Mouse (Mus musculus) kidney, adult 18-20 months (tissue): Measurements from ENCODE around the gene Ube3b.

Source experiments
- DNase-seq: peaks from one replicate; pipeline ENCODE4 v3.0.0; 2021

Ube3b gene

GRCm38 (mm10) chr5:114374409-114375213 is 5.8 kb upstream of the Ube3b start:
- peak; percentile 37 for DNase-seq

DNA sequence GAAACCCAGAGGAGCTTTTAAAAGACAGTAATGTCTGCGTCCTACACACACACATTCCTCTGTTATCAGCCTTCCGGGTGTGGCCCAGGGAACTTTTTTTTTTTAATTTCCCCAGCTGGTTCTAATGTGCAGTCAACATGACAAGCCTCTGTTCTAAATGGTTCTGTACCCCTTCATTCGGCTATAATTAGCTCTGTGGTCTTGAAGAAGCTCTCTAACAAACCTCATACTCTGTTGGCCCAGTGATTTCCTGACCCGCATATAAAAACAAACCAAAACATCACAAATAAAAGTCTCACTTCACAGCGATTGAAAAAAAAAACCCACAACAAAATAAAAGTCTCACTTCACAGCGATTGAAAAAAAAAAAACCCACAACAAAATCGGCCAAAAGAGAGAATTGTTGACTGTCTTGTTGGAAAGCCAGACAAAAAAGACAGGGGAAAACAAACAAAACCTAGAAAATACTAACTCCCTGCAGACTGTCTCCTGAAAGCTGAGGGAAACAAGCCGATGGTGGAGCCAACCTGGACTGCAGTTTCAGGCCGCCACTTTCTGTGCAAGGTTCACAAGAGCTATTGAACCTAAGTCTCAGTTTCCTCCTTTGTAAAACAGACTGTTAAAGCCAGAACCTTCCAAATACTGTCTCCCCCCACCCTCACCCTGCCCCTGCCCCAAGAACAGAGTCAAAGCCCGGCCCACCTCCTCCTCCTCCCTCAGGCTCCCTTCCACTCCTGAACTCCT is 2.1 kb upstream of the Ube3b start:
- DNase-seq, result no peak

- no peak for DNase-seq
Observed at GRCm38 (mm10) chr5:114378936-114379335, 1.5 kb upstream of the Ube3b start.

DNA sequence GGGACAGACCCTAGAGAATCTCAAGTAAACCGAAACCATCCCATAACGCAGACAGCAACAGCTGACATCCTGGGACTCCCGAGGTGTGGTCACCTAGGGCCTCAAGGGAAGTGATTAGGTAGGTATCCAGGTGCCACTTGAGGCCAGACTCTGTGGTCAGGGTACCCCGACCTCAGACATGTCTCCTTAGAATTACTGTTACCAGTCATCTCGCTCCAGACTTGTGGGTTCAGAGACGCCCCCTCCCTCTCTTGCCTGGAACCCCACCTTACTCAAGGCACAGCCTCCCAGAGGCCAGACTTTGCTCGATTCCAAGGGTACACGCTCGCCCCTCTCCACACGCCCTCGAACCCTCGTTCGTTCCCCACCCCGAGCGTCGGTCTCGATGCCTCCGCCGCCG is 644 bp upstream of the Ube3b start:
- no peak for DNase-seq

- DNase-seq, result no peak
Observed at GRCm38 (mm10) chr5:114381013-114381351, 575 bp downstream of the Ube3b start.

DNA sequence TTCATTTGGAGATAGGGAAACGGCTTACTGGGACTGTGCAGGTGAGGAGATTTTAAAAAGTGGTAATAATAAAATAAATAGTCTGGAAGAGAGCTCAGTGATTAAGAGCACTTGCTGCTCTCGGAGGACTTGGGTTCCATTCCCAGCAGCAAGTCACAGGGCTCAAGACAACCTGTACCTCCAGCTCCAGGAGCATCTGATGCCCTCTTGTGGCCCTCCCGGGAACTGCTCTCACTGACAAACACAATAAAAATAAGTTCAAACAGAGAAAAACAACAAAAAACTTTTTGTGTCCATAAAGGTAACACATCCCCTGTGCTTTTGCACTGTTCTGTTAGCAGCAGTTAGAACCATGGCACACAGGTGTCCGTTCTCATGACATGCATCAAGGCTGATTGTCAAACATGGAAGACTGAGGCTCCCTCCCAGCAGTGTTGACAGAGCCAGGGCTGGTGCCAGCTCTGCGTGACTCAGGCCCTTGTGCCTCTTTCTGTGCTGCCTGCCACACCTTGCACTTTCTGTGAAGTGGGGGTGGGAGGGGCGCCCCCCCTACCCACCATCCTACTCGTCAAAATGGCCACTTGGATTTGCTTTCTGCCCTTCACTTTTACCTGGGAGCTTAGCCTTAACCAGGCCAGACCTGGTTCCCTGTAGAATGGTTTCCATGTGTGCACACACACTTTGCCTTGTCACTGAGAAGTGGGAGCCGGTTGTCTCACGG is 2.9 kb downstream of the Ube3b start:
- DNase-seq, result peak; percentile 59

DNA sequence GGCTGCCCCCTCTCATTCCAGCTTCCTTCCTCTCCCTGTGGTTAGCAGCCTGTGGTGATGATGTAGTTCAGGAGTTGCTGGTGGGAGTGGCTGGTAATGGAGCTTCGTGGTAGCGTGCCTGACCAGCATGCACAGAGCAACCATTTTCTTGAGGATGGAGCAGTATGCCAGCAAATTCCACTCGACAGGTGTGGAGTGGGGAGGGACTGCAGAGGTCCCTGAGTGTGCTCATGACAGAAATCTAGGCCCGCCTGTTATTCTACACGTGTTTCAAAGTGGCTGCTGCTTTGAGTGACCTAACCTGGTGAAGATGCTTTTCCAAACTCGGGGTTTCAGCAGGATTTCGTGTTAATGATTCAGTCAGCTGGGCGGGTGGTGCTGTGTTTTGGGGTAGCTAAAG is 4.0 kb downstream of the Ube3b start:
- DNase-seq, result no peak

DNA sequence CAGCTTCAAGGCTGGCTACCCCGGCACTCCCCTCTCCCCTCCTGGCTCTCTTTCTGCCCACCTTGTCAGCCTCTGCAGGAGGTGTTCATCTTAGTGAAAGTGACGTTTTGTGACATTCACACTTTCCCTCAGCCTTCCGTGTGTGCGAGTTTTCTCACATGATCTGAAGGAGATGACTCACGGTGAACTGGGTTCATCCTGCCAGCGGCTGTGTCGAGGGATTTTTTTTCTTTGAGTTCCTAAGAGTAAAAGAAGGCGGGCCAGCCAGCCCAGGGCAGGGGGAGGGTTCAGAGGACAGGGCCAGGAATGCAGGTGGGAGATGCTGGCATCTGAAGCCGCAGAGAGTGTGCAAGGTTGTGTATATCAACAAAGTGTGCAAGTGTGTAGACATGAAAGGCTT is 12.8 kb downstream of the Ube3b start:
- no peak for DNase-seq

DNA sequence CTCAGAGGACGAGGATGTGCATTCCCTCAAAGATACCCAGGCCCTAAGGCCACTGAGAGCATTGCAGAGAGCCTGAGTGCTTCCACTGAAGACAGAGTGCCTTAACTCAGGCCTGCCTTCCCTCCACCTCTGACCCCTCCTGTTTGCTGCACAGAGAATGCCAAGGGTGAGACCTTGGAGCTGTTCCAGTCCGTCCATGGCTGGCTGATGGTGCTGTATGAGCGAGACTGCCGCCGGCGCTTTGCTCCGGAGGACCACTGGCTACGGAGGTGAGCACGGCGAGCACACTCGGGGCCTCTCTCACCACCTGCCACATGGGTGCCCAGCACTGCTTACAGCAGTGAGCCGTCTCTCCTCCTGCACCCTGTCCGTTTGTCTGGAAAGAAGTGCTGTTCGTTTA is 26.2 kb downstream of the Ube3b start:
- DNase-seq, result no peak

DNA sequence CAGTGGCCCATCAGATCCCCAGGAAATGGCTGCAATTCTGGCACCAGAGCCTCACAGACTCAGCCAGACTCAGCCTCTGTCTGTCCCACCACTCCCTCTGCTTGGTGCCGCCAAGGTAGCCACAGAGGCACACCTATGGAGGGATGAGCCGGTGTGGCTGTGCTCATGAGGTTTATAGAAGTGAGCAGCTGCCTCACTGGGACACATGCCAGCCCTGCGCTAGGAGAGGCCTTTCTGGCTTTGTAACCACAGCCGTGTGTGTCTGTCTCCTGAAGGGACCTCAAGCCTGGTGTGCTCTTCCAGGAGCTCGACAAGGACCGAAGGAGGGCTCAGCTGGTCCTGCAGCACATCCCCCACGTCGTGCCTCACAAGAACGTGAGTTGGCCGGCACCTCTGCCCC is 26.9 kb downstream of the Ube3b start:
- no peak for DNase-seq

- DNase-seq, result no peak
Observed at GRCm38 (mm10) chr5:114407810-114408209, 27.4 kb downstream of the Ube3b start.

GRCm38 (mm10) chr5:114408846-114409245 is 28.4 kb downstream of the Ube3b start:
- DNase-seq, result no peak

GRCm38 (mm10) chr5:114410429-114410828 is 30.0 kb downstream of the Ube3b start:
- no peak for DNase-seq

DNA sequence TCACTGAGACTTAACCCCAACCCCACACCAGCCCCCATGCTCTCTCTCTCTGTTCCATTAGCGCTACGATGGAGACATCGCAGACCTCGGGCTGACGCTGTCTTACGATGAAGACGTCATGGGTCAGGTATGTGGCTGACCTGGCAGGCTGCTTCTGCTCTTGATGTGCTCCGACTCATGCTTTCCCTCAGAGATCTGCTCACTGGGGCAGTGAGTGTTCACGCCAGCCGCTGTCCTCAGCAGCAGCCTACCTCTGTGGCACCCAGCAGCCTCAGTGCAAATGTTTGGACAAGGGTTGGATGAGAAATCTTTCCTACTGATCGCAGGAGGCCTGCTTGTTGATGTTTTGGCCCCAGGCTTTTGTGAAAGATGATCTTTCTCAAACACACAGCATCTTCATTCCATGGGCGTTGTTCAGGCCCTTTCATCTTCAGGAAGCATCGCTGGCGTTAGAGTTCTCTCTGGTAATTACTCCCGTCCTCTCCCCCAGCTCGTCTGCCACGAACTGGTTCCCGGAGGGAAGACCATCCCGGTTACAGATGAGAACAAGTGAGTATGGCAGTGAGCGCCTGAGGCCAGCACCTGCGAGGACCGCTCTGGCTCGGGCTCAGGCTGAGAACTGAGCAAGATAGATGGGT is 32.1 kb downstream of the Ube3b start:
- DNase-seq, result no peak

DNA sequence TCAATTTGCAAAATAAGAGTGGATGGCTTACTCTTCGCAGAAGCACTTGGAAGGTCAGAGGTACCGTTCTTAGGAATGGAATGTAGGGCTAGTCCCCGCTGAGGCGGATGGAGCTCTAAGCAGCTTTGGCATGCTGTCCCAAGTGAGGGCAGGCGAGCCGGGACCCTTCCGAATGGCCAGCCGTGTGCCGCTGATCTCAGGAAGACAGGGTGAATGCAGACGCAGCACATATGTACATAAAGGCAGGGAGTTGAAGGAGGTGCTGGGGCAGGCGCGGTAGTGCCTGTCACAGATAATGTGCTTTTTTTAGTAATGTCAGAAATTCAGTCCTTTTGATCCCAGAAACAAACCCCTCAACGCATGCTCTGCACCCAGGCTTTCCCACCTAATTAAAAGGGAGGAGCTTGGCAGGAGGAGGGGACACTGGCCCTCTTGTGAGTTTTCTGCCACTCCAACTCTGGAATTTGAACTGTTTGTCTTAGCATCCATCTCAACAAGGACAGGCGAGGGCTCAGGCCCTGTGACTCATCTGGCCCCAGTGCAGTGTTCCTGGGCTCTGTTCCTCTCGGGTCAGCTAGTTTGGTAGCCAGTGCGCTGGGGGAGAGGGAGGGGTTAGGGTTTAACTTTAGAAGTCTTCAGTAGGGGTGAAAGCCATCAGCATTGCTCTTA is 32.8 kb downstream of the Ube3b start:
- peak; percentile 29 for DNase-seq

GRCm38 (mm10) chr5:114415606-114416005 is 35.2 kb downstream of the Ube3b start:
- no peak for DNase-seq

GRCm38 (mm10) chr5:114416855-114417254 is 36.4 kb downstream of the Ube3b start:
- DNase-seq, result no peak

DNA sequence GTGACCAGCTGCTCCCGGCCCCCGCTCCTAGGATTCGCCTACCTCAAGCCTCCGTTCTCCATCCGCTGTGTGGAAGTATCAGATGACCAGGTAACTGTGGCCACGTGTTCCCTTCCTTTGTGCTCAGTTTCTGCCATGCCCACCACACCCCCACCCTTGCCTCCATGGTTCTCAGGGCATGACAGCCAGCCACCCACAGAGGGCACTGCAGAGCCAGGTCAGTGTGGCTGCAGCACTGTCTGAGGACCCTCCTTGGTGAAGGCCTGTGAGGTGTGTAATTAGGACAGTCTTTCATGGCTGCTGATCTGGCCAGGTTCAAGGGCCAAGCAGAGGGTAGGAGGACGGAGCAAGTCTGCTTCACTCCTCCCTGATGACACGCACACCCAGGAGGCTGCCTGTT is 38.1 kb downstream of the Ube3b start:
- no peak for DNase-seq

GRCm38 (mm10) chr5:114421561-114422298 is 41.3 kb downstream of the Ube3b start:
- DNase-seq, result peak; percentile 38

GRCm38 (mm10) chr5:114422591-114422990 is 42.2 kb downstream of the Ube3b start:
- no peak for DNase-seq

DNA sequence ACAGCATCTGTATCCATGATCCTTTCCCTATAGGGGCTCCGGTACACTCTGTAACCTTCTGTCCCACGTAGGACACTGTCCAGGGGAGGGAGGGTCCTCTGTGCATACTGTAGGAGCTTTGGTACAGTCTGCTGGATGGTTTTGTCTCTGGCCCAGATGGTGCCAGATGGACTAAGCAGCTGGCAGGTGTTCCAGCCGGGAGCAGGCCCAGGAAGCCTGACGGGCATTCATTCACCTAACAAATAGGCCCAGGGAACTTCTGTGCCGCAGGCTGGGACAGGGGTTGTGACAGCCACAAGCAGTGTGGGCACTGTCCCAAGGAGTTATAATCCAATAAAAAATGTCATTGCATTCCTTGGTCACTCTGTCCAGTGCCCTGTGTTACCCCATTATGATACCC is 43.6 kb downstream of the Ube3b start:
- no peak for DNase-seq

DNA sequence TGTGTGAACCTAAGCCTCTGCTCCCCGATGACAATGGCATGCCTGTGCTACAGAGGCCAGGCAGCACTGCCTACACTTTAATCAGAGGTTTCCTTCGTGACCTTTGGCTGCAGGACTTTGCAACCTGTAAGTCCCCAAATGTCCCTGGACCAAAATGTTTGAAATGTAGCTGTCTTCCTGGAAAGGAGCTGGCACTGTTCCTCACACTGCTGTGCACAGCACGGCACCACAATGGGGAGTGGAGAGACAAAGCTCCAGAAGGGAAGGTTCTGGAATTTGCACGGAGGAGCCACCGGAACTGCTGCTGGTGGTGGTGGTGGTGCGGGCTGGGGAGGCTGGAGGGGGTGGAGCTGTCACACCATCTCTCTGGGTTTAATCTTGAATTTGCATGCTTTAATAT is 46.3 kb downstream of the Ube3b start:
- DNase-seq, result peak; percentile 14
